Mouse (Mus musculus) cerebellum, adult 9-11 months (tissue): Measurements from ENCODE around the gene Tacc2.

Experiments
- DNase-seq: peaks from one replicate; pipeline ENCODE4 v3.0.0; 2022

The Tacc2 gene

GRCm38 (mm10) chr7:130785923-130786575, 208.8 kb downstream of the Tacc2 start:
- no peak for DNase-seq

GRCm38 (mm10) chr7:130786708-130787107, 209.5 kb downstream of the Tacc2 start:
- DNase-seq = no peak

- DNase-seq = no peak
Measured at GRCm38 (mm10) chr7:130787537-130787936, 210.3 kb downstream of the Tacc2 start.

- no peak for DNase-seq
Measured at GRCm38 (mm10) chr7:130788950-130789349, 211.7 kb downstream of the Tacc2 start.

GRCm38 (mm10) chr7:130789456-130789855, 212.2 kb downstream of the Tacc2 start:
- DNase-seq = no peak

GRCm38 (mm10) chr7:130793671-130794070, 216.4 kb downstream of the Tacc2 start:
- no peak for DNase-seq

GRCm38 (mm10) chr7:130796786-130797185, 219.5 kb downstream of the Tacc2 start:
- DNase-seq = no peak

GRCm38 (mm10) chr7:130797524-130797923, 220.3 kb downstream of the Tacc2 start:
- no peak for DNase-seq

- no peak for DNase-seq
Measured at GRCm38 (mm10) chr7:130799418-130799817, 222.2 kb downstream of the Tacc2 start.

- no peak for DNase-seq
Measured at GRCm38 (mm10) chr7:130800681-130801080, 223.4 kb downstream of the Tacc2 start.

- DNase-seq = no peak
Measured at GRCm38 (mm10) chr7:130801811-130802210, 224.6 kb downstream of the Tacc2 start.

GRCm38 (mm10) chr7:130803251-130803825, 226.1 kb downstream of the Tacc2 start:
- DNase-seq = no peak

- DNase-seq = no peak
Measured at GRCm38 (mm10) chr7:130804991-130805390, 227.8 kb downstream of the Tacc2 start.

GRCm38 (mm10) chr7:130807749-130808148, 230.5 kb downstream of the Tacc2 start:
- no peak for DNase-seq

- no peak for DNase-seq
Measured at GRCm38 (mm10) chr7:130808694-130809093, 231.5 kb downstream of the Tacc2 start.

GRCm38 (mm10) chr7:130810238-130810637, 233.0 kb downstream of the Tacc2 start:
- no peak for DNase-seq

GRCm38 (mm10) chr7:130812407-130812806, 235.2 kb downstream of the Tacc2 start:
- DNase-seq = no peak
